8 mouse cellular contexts compared by ENCODE assay signal in genomic region chr7:133114847-133115470, GRCm38 (mm10). TPM values are rescaled to one million over a fixed set of nuclear protein-coding genes. Genes with fewer than 3 reads are reported as not detected.
DNase-seq lines count a peak whose midpoint lies in the region; ATAC-seq and TF ChIP-seq lines count a peak whose summit lies in the region.

No protein-coding gene starts in this region.

- H3K27me3 ChIP-seq in heart, embryonic 13.5 days (replicated peaks), result no peaks in the 10 kb centered on the region
- H3K27me3 ChIP-seq in kidney, postnatal 0 days (ENCODE audit: insufficient read depth, low read length), result no peaks in the 10 kb centered on the region

- H3K36me3 ChIP-seq in heart, embryonic 13.5 days, result no peaks in the 10 kb centered on the region
- no peaks in the 10 kb centered on the region for H3K36me3 ChIP-seq in kidney, postnatal 0 days (ENCODE audit: insufficient read depth, low read length)

- no peak for TF ChIP-seq CTCF in bone marrow, adult 2 months (IDR thresholded peaks at IDR 0.05; ENCODE audit: control insufficient read depth, insufficient read depth, low read length)
- TF ChIP-seq CTCF in kidney, postnatal 0 days (IDR thresholded peaks at IDR 0.05; ENCODE audit: low read depth), result no peak

- H3K4me2 ChIP-seq in heart, embryonic 13.5 days, result peak overlapping the region; percentile 69
- peak overlapping the region; percentile 47 for H3K4me2 ChIP-seq in kidney, postnatal 0 days (ENCODE audit: low read length)

- H3K4me3 ChIP-seq in bone marrow, adult 2 months (replicated peaks; ENCODE audit: control insufficient read depth, low read depth, low read length), result peak overlapping the region; percentile 45
- peak overlapping the region; percentile 41 for H3K4me3 ChIP-seq in heart, embryonic 13.5 days
- peak overlapping the region; percentile 16 for H3K4me3 ChIP-seq in kidney, postnatal 0 days (replicated peaks; ENCODE audit: low read depth, low read length)

- no peak overlapping the region for H3K27ac ChIP-seq in bone marrow, adult 2 months (ENCODE audit: control insufficient read depth, insufficient read depth, low read depth, low read length, poor library complexity)
- H3K27ac ChIP-seq in heart, embryonic 13.5 days (replicated peaks), result peak overlapping the region; percentile 82
- peak overlapping the region; percentile 79 for H3K27ac ChIP-seq in kidney, postnatal 0 days

- no peaks in the 10 kb centered on the region for H3K4me1 ChIP-seq in bone marrow, adult 2 months (ENCODE audit: control insufficient read depth, insufficient read depth, low read length)
- H3K4me1 ChIP-seq in heart, embryonic 13.5 days, result peaks cover 98% of the 10 kb centered on the region
- H3K4me1 ChIP-seq in kidney, postnatal 0 days (replicated peaks; ENCODE audit: insufficient read depth, low read length), result peaks cover 69% of the 10 kb centered on the region

- no peaks in the 10 kb centered on the region for H3K9me3 ChIP-seq in heart, embryonic 13.5 days
- no peaks in the 10 kb centered on the region for H3K9me3 ChIP-seq in kidney, postnatal 0 days (replicated peaks; ENCODE audit: low read length)

- 8% methylated on average over 20 of the region's 20 CpGs for WGBS in bone marrow, adult 2 months
- 9% methylated on average over 20 of the region's 20 CpGs for WGBS in heart, embryonic 13.5 days
- 15% methylated on average over 20 of the region's 20 CpGs for WGBS in kidney, postnatal 0 days

- no peak for TF ChIP-seq POLR2A in bone marrow, adult 2 months (IDR thresholded peaks at IDR 0.05; ENCODE audit: borderline replicate concordance, control insufficient read depth, low read depth, low read length)

- H3K9ac ChIP-seq in heart, embryonic 13.5 days, result peak overlapping the region; percentile 71
- peak overlapping the region; percentile 23; the same call in 1 of the 2 replicates for H3K9ac ChIP-seq in kidney, postnatal 0 days (ENCODE audit: low read depth, low read length)

- no peak for ATAC-seq in heart, embryonic 13.5 days (ENCODE audit: extremely low read depth, insufficient number of reproducible peaks, low FRiP score, low TSS enrichment)
- ATAC-seq in kidney, postnatal 0 days (replicated peaks; ENCODE audit: low FRiP score, low read depth), result peak; percentile 44
- peak; percentile 93 for ATAC-seq in megakaryocyte, adult 5-6 weeks (ENCODE audit: poor library complexity, severe bottlenecking)

- DNase-seq in cerebellum, adult 11 months, result peak; percentile 22
- DNase-seq in cerebellum, postnatal 4 days (ENCODE audit: low spot score in 2 of 2), result no peak
- DNase-seq in kidney, postnatal 0 days (ENCODE audit: low spot score), result no peak
- no peak for DNase-seq in layer of hippocampus, adult 9-10 months (ENCODE audit: low spot score)
- no peak for DNase-seq in c-Kit-positive CD71-positive TER-119-positive erythroid progenitor cells, embryonic 14.5 days (ENCODE audit: low spot score)

RNA-seq across cellular contexts. Expression of gene Fgfr2, which starts 8.2 kb away (rescaled TPM):
- polyA plus RNA-seq in bone marrow, adult 2 months (2011; ENCODE audit: insufficient read depth, insufficient read length, low replicate concordance, missing spikeins), result 8.2 and 9.0 TPM in 2 replicates
- polyA plus RNA-seq in heart, embryonic 13.5 days (2015; fragmentation: Nextera tagmentation; extraction: Ambion mirVana), result 19.2 and 22.5 TPM in 2 replicates
- 79.8 and 88.6 TPM in 2 replicates for polyA plus RNA-seq in kidney, postnatal 0 days (2015; fragmentation: Nextera tagmentation; extraction: Ambion mirVana)
- total RNA-seq in megakaryocyte, adult 5-6 weeks (2015), result 0.41 and 0.51 TPM in 2 replicates
- 0.26 and 0.41 TPM in 2 replicates for total RNA-seq in megakaryocyte, adult 5-6 weeks (2017)

RNA-seq across cellular contexts. Expression of gene Ctbp2, which starts 9.2 kb away (rescaled TPM):
- 1.9 and 33.5 TPM in 2 replicates for polyA plus RNA-seq in bone marrow, adult 2 months (2011; ENCODE audit: insufficient read depth, insufficient read length, low replicate concordance, missing spikeins)
- 46.8 and 50.6 TPM in 2 replicates for polyA plus RNA-seq in heart, embryonic 13.5 days (2015; fragmentation: Nextera tagmentation; extraction: Ambion mirVana)
- polyA plus RNA-seq in kidney, postnatal 0 days (2015; fragmentation: Nextera tagmentation; extraction: Ambion mirVana), result 89.1 and 95.9 TPM in 2 replicates
- total RNA-seq in megakaryocyte, adult 5-6 weeks (2015), result 43.2 and 49.3 TPM in 2 replicates
- 50.2 and 57.6 TPM in 2 replicates for total RNA-seq in megakaryocyte, adult 5-6 weeks (2017)
